Mouse (Mus musculus) heart, embryonic 15.5 days (tissue): ENCODE measurements around the gene Ccl27a. TPM values are rescaled to one million over a fixed set of nuclear protein-coding genes. Genes with fewer than 3 reads are reported as not detected.
"Not testable (repeated sequence)": the region's sequence is repeated elsewhere in the genome, so short reads cannot be mapped to it uniquely, and the experiment has no call there.

ENCODE experiments used
- ATAC-seq: fragments of 200-750 bp; cut with Nextera tagmentation; replicated peaks from 2 replicates; pipeline ENCODE4 v1.8.0; 2017; ENCODE audit warnings: low read depth, moderate TSS enrichment; ENCODE audit not compliant: insufficient number of reproducible peaks, insufficient read depth, low FRiP score
- H3K27ac ChIP-seq: fragments of 300-500 bp; sonication (generic); 2 replicates; pipeline ENCODE4 v1.5.1; 2015; ENCODE audit warnings: mild to moderate bottlenecking, inconsistent platforms
- H3K27me3 ChIP-seq: fragments of 300-500 bp; sonication (generic); 2 replicates; pipeline ENCODE4 v1.6.1; 2015; ENCODE audit warnings: inconsistent platforms
- H3K36me3 ChIP-seq: fragments of 300-500 bp; sonication (generic); 2 replicates; pipeline ENCODE4 v1.6.1; 2015; ENCODE audit warnings: mild to moderate bottlenecking, inconsistent platforms
- H3K4me1 ChIP-seq: fragments of 300-500 bp; sonication (generic); replicated peaks from 2 replicates; pipeline ENCODE4 v1.6.1; 2015; ENCODE audit warnings: inconsistent platforms
- H3K4me2 ChIP-seq: fragments of 300-500 bp; sonication (generic); 2 replicates; pipeline ENCODE4 v1.6.1; 2015; ENCODE audit warnings: inconsistent platforms, mild to moderate bottlenecking, moderate library complexity
- H3K4me3 ChIP-seq: fragments of 300-500 bp; sonication (generic); 2 replicates; pipeline ENCODE4 v1.5.1; 2015; ENCODE audit warnings: mild to moderate bottlenecking, inconsistent platforms
- H3K9ac ChIP-seq: fragments of 300-500 bp; sonication (generic); 2 replicates; pipeline ENCODE4 v1.6.1; 2015; ENCODE audit warnings: mild to moderate bottlenecking, inconsistent platforms
- H3K9me3 ChIP-seq: fragments of 300-500 bp; sonication (generic); replicated peaks from 2 replicates; pipeline ENCODE4 v1.6.1; 2016; ENCODE audit warnings: inconsistent platforms
- WGBS: fragments of 180-500 bp; shearing (Covaris S2); methylation state at CpG from one replicate; pipeline ENCODE4 v1.1.7; 2015; ENCODE audit warnings: mixed read lengths; 5-methylcytosine and 5-hydroxymethylcytosine counted together
- polyA plus RNA-seq: library from polyadenylated mRNA; unstranded; fragments of >200 nt; fragmentation: Nextera tagmentation; extraction: Ambion mirVana; gene quantifications from 2 replicates; pipeline ENCODE4 v1.2.1, GENCODE M21; 2015

Gene Ccl27a
- polyA plus RNA-seq, result 40.2 and 47.1 TPM in 2 replicates

DNA sequence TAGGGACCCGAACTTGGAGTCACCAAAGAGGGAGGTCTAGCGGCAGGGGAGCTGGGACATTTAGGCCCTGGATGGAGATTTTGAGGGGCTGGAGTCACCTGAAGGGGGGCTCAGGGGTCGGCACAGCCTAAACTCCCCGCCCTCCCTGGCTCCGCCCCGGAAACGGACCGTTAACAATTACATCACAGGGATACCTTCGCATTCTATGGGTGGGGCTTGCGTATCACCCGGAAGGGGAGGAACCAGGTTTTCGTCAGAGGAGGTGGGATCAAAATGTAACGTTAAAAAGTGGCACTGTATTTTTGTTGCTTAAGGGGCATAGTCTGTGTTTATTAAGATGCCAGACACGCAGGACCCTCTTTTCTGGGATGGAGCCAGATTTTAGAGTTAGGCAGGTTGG is at the start of gene Ccl27a:
Ccl27a (minus strand) TSS at position 246 of the 400 bp plus-strand sequence.
- WGBS, result 4% methylated on average over 12 of the region's 14 CpGs
- peak within 1 kb of the TSS; percentile 62 for H3K4me2 ChIP-seq
- H3K9me3 ChIP-seq, H3K4me1 ChIP-seq, H3K36me3 ChIP-seq, H3K27me3 ChIP-seq, ATAC-seq, H3K9ac ChIP-seq: not testable (repeated sequence)
- peak within 1 kb of the TSS; percentile 69 for H3K27ac ChIP-seq
- H3K4me3 ChIP-seq, result peak within 1 kb of the TSS; percentile 52

DNA sequence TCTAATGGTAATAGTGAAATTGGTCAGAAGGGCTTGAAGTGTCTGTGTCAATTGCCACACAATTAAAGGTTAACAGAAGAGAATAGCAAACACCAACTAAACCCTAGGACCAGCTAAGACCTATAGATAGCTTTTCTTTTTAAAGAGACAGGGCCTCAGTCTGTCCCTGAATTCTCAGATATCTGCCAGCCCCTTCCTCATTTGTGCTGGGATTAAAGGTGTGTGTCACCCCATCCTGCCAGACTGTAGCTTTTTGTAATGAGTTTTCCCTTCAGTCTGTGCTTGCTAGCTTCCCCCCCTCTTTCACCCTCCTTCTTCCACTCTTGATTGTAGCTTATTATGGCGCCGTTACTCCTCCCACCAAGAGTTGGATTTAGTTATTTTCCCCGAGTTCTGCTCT is 9.2 kb upstream of the Ccl27a start:
- not testable (repeated sequence) for H3K27me3 ChIP-seq, H3K9me3 ChIP-seq, H3K27ac ChIP-seq, H3K4me3 ChIP-seq, ATAC-seq, H3K4me2 ChIP-seq, H3K9ac ChIP-seq, H3K36me3 ChIP-seq, H3K4me1 ChIP-seq
- 58% methylated on average over 3 of the region's 3 CpGs for WGBS

DNA sequence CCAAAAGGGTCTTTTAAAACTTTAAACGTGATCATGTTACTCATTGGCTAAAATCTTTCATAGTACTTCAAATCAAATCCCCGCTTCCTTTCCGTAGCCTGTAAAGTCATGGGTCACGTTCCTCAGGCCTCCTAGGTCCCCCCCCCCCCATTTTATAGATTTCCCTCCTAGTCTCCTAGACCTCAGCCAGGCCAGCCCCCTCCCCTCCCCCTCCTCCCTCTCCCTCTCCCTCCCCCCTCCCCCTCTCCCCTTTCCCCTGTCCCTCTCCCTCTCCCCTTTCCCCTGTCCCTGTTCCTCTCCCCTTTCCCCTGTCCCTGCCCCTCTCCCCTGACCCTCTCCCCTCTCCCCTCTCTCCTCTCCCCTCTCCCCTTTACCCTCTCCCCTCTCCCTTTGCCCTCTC is 8.7 kb upstream of the Ccl27a start:
- WGBS, result 58% methylated on average over 4 of the region's 4 CpGs
- H3K4me1 ChIP-seq, result not testable (repeated sequence)

DNA sequence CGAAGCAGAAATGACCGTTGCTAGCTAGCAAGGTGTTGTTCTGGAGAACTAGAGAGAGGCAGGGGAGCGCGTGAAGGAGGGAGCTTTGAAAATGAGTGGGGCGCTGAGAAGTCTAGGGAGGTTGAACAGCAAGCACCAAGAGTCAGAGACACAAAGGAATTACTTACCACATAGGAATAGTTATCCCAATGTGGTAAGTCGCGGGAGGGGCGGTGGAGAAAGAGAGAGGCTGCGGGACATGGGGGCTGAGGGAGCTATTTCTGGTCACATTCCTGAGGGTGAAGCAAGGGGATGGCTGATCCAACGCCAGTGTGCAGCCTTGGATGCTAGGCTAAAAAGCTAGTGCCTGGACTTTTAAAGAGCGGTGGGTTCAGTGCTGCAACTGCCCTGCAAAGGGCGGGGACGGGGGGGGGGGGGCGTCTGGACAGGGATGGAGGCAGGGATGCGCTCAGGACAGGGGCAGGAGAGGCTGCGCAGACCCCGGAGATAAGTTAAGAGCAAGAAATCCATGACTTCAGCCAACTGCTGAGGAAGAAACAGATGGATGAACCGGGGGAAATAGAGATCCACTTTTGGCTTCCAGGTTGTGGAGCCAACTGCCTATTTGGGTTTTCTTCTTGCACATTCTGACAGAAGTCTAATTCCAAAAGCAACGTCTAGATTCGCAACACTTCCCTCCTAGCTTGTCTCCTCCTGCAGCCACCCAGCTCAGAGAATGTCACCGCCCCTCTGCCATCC is 7.9 kb upstream of the Ccl27a start:
- not testable (repeated sequence) for ATAC-seq, H3K9ac ChIP-seq, H3K27ac ChIP-seq, H3K36me3 ChIP-seq, H3K27me3 ChIP-seq, H3K9me3 ChIP-seq, H3K4me1 ChIP-seq
- WGBS, result 11% methylated on average over 14 of the region's 21 CpGs
- Histone ChIP-seq H3K4me3 (peak overlapping the region; percentile 22; the same call in 1 of the 2 replicates), H3K4me2 (peak overlapping the region; percentile 53)

More for the DNA sequence above, 8.7 kb upstream of the Ccl27a start:
- not testable (repeated sequence) for H3K27ac ChIP-seq, H3K27me3 ChIP-seq, H3K4me3 ChIP-seq, H3K36me3 ChIP-seq, H3K9ac ChIP-seq, H3K4me2 ChIP-seq, ATAC-seq, H3K9me3 ChIP-seq

DNA sequence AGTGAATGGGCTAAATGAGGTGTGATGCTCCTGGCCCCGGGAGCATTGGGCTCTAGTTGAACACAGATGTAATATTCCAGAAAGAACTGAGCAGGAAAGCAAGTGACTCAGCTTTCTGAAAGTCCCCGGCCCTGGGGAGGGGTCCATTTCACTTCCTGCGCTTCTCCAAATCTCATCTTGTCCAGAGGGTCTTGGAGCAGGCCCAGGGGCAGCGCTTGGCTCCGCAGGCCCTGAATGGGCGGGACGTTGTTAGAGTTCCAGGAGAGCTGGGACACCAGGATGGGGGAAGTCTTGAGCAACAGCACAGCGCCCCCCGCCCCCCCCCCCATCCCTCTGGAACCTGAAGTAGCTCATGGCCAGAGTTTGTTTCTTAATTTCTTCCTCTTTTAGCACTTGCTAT is 7.2 kb upstream of the Ccl27a start:
- not testable (repeated sequence) for ATAC-seq, H3K4me3 ChIP-seq, H3K9me3 ChIP-seq, H3K27me3 ChIP-seq, H3K9ac ChIP-seq, H3K27ac ChIP-seq, H3K36me3 ChIP-seq, H3K4me1 ChIP-seq
- H3K4me2 ChIP-seq, result peak overlapping the region; percentile 53
- WGBS, result 18% methylated on average over 9 of the region's 9 CpGs

DNA sequence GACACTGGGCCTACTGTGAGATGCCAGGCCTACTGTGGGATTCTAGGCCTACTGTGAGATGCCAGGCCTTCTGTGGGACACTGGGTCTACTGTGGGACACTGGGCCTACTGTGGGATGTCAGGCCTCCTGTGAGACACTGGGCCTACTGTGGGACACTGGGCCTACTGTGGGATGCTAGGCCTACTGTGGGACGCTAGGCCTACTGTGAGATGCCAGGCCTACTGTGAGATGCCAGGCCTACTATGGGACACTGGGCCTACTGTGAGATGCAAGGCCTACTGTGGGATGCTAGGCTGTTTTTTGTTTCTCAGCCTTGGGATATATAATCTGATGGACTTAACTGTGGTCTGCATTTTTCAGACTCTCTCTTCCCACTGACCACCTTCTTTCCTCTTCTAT is 1.8 kb upstream of the Ccl27a start:
- not testable (repeated sequence) for H3K27ac ChIP-seq, H3K4me1 ChIP-seq, H3K4me2 ChIP-seq, H3K4me3 ChIP-seq, H3K27me3 ChIP-seq, H3K9me3 ChIP-seq, H3K36me3 ChIP-seq, ATAC-seq, H3K9ac ChIP-seq
- WGBS, result 90% methylated on average over 1 of the region's 1 CpGs

DNA sequence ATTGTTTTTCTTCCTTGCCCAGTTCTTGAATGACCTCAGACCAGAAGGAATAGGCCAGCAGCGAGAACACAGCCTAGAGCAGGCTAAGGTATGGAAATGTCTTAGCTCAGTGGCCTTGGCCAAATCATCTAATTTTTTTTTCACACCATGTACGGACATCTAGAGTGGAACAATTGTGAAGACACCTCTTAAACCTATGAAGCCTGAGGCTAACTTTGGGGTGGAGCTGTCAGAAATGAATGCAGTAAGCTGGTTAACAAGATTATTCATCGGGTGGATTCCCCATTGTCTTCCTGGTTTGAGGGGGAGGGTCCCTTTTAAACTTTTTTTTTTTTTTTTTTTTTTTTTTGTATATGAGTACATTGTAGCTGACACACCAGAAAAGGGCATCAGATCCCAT is 459 bp upstream of the Ccl27a start:
- H3K9ac ChIP-seq, H3K4me1 ChIP-seq, ATAC-seq, H3K9me3 ChIP-seq, H3K27me3 ChIP-seq, H3K36me3 ChIP-seq: not testable (repeated sequence)
- Histone ChIP-seq H3K27ac (peak overlapping the region; percentile 69), H3K4me3 (peak overlapping the region; percentile 52), H3K4me2 (peak overlapping the region; percentile 62)
- 72% methylated on average over 3 of the region's 3 CpGs for WGBS

DNA sequence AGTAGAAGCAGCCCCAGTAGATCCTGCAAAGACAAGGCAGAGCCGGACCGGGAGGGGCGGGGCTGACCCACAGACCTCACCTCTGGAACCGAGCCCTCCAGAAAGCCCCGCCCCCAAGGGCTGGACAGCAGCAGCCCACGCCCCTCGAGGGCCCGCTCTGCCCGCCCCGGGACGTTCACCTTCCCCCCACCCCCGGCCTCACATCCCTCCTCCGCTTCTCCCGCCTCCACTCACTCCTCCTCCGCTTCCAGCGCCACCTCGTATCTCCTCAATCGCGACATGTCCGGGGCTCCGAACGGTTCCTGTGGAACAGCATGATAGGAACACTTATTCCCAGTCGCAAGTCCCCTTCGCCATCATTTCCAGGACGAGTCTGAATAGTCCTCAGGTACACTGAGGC is 545 bp downstream of the Ccl27a start:
- H3K36me3 ChIP-seq, ATAC-seq, H3K4me1 ChIP-seq, H3K9ac ChIP-seq, H3K27me3 ChIP-seq, H3K9me3 ChIP-seq: not testable (repeated sequence)
- WGBS, result under 1% methylated on average over 20 of the region's 25 CpGs
- Histone ChIP-seq H3K4me2 (peak overlapping the region; percentile 62), H3K4me3 (peak overlapping the region; percentile 52), H3K27ac (peak overlapping the region; percentile 67; the same call in 1 of the 2 replicates)

DNA sequence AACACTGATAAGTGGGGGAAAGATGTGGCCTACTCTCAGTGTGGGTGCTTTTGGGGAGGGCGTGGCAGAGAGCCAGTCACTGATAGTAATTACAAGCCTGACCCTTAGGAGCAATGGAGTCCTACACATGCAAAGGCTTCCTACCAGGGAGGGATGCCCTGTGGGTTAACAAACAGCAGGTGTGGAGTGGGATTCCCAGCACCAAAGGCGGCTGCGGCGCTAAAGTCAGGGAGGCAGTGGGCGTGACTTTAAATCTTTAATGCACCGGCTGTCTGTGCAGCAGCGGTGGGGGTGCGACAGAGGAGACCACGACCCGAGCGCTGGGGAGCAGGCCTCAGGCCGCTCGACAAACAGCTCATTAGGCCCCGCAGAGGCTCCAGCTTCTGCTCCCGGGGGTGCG is 1.1 kb downstream of the Ccl27a start:
- Histone ChIP-seq H3K27ac (peak overlapping the region; percentile 42; the same call in 1 of the 2 replicates), H3K4me3 (peak overlapping the region; percentile 40), H3K4me2 (peak overlapping the region; percentile 56)
- H3K4me1 ChIP-seq, H3K36me3 ChIP-seq, H3K27me3 ChIP-seq, ATAC-seq, H3K9me3 ChIP-seq, H3K9ac ChIP-seq: not testable (repeated sequence)
- WGBS, result 6% methylated on average over 9 of the region's 16 CpGs

DNA sequence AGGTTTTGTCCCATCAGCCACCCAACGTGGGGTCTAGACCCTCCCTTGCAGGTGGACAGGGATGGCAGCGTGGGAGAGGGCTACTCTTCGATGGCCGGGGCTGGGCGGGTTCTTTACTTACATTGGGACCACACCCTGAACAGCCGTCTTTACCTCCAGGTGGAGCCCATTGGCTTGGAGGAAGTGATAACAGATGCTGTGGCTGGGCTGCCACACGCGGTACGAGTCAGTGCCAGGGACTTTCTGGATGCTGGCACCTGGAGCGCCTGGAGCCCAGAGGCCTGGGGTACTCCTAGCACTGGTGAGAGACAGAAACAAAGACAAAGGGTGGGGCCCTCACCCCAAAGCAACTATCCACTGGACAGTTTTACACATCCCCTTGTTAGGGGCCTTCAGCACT is 6.7 kb downstream of the Ccl27a start:
- H3K4me3 ChIP-seq, H3K9me3 ChIP-seq, H3K4me2 ChIP-seq, H3K27me3 ChIP-seq, H3K9ac ChIP-seq, H3K27ac ChIP-seq, ATAC-seq, H3K4me1 ChIP-seq, H3K36me3 ChIP-seq: not testable (repeated sequence)
- 75% methylated on average over 10 of the region's 10 CpGs for WGBS

DNA sequence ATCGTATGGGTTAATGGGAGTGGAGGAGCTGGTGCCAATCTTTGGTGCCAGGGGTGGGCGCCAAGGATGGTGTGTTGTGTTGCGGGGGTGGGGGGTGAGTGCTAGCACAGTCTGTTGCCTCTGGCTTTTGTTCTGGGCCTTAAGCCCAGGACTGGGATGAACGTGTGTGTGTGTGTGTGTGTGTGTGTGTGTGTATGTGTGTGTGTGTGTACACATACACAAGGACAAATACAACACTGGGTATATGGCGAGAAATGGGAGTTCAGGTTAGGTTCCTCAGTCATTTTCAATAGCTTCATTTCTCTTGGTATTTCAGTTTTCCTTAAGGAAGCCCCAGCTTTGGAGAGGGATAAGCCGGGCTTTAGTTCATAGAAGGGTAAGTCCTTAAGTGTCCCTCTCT is 10.9 kb downstream of the Ccl27a start:
- peaks cover 41% of the 10 kb centered on the region for H3K4me1 ChIP-seq
- H3K27ac ChIP-seq, result peak overlapping the region; percentile 95; the same call in 1 of the 2 replicates
- H3K27me3 ChIP-seq, H3K4me2 ChIP-seq, ATAC-seq, H3K9me3 ChIP-seq, H3K36me3 ChIP-seq, H3K9ac ChIP-seq, H3K4me3 ChIP-seq: not testable (repeated sequence)
- 74% methylated on average over 4 of the region's 6 CpGs for WGBS

DNA sequence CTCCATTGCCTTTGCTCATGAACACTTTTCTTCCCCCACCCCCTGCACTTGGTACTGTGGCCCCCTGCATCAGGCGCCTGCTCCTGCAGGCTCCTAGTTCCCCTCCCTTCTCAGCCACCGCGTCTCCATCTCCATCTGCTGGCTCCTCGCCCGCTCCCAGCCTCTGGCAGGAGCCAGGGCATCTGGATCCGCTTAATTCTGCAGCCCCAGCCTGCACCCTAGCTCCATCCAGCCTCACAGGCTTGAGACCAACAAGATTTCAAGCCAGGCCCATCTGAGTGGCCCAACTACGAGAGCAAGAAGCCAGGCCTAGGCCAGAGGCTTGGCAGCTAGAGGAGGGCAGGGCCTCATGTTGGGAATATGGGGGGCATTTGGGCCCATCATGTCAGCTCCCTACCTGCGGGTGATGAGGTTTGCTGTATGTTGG is 11.3 kb downstream of the Ccl27a start:
- Histone ChIP-seq H3K27ac (peak overlapping the region; percentile 95), H3K9ac (peak overlapping the region; percentile 33), H3K4me2 (peak overlapping the region; percentile 63), H3K4me3 (peak overlapping the region; percentile 49), H3K4me1 (peaks cover 41% of the 10 kb centered on the region)
- H3K27me3 ChIP-seq, H3K36me3 ChIP-seq, H3K9me3 ChIP-seq, ATAC-seq: not testable (repeated sequence)
- WGBS, result 35% methylated on average over 8 of the region's 8 CpGs
